Mouse (Mus musculus) heart, embryonic 14.5 days (tissue): ENCODE results near the gene Zfp719. TPM values are rescaled to one million over a fixed set of nuclear protein-coding genes. Genes with fewer than 3 reads are reported as not detected.

Source experiments
- ATAC-seq: fragments of 200-750 bp; cut with Nextera tagmentation; 2 replicates; pipeline ENCODE4 v1.8.0; 2017; ENCODE audit warnings: low read depth, moderate TSS enrichment; ENCODE audit not compliant: insufficient number of reproducible peaks, insufficient read depth, low FRiP score
- H3K27ac ChIP-seq, 2 experiments: fragments of 200-500 bp in 1 of 2; fragments of 300-500 bp in 1 of 2; sonication (generic) in 1 of 2; replicated peaks in 1 of 2; 2 replicates each; pipeline ENCODE4 v1.5.1; 2012 to 2014; ENCODE audit warnings: low read depth in 2 of 2, low read length in 2 of 2, control low read depth in 1 of 2, mild to moderate bottlenecking in 1 of 2, mixed read lengths in 1 of 2; ENCODE audit not compliant: control insufficient read depth in 1 of 2, insufficient read depth in 1 of 2
- H3K27me3 ChIP-seq: fragments of 300-500 bp; sonication (generic); 2 replicates; pipeline ENCODE4 v1.6.1; 2014; ENCODE audit warnings: mild to moderate bottlenecking, low read length, control low read depth; ENCODE audit not compliant: control insufficient read depth, insufficient read depth
- H3K36me3 ChIP-seq: fragments of 300-500 bp; sonication (generic); 2 replicates; pipeline ENCODE4 v1.6.1; 2014; ENCODE audit warnings: mild to moderate bottlenecking, control low read depth, low read length, mixed read lengths; ENCODE audit not compliant: control insufficient read depth, insufficient read depth
- H3K4me1 ChIP-seq, 2 experiments: fragments of 200-500 bp in 1 of 2; fragments of 300-500 bp in 1 of 2; sonication (generic) in 1 of 2; 2 replicates each; pipeline ENCODE4 v1.6.1; 2012 to 2014; ENCODE audit warnings: low read length in 2 of 2, control low read depth in 1 of 2, mixed read lengths in 1 of 2; ENCODE audit not compliant: control insufficient read depth in 2 of 2, insufficient read depth in 2 of 2
- H3K4me2 ChIP-seq: fragments of 300-500 bp; sonication (generic); 2 replicates; pipeline ENCODE4 v1.6.1; 2014; ENCODE audit warnings: mild to moderate bottlenecking, low read length
- H3K4me3 ChIP-seq, 2 experiments: fragments of 200-500 bp in 1 of 2; fragments of 300-500 bp in 1 of 2; sonication (generic) in 1 of 2; 2 replicates each; pipeline ENCODE4 v1.5.1; 2012 to 2014; ENCODE audit warnings: low read length in 2 of 2, mild to moderate bottlenecking in 2 of 2, control low read depth in 1 of 2, low read depth in 1 of 2, moderate library complexity in 1 of 2; ENCODE audit not compliant: control insufficient read depth in 1 of 2, insufficient read depth in 1 of 2
- H3K9ac ChIP-seq: fragments of 300-500 bp; sonication (generic); 2 replicates; pipeline ENCODE4 v1.6.1; 2014; ENCODE audit warnings: mild to moderate bottlenecking, low read length
- H3K9me3 ChIP-seq: fragments of 300-500 bp; sonication (generic); 2 replicates; pipeline ENCODE4 v1.6.1; 2016; ENCODE audit warnings: low read length, control low read depth; ENCODE audit not compliant: control insufficient read depth
- WGBS: fragments of 180-500 bp; shearing (Covaris S2); extraction: QIAGEN DNeasy Blood & Tissue Kit; methylation state at CpG from one replicate; pipeline ENCODE4 v1.1.7; 2014; 5-methylcytosine and 5-hydroxymethylcytosine counted together
- polyA plus RNA-seq: library from polyadenylated mRNA; unstranded; fragments of >200 nt; fragmentation: Nextera tagmentation; extraction: Ambion mirVana; gene quantifications from 2 replicates; pipeline ENCODE4 v1.2.1, GENCODE M21; 2014

Gene Zfp719
- 7.8 and 7.9 TPM in 2 replicates for polyA plus RNA-seq

- Histone ChIP-seq H3K36me3 (peaks cover 13% of the 10 kb centered on the region), H3K9me3 (no peaks in the 10 kb centered on the region), H3K4me2 (peak within 1 kb of the TSS; percentile 75), H3K4me3 (peak within 1 kb of the TSS; percentile 65 to 72), H3K27ac (peak within 1 kb of the TSS; percentile 70 to 88), H3K27me3 (no peaks in the 10 kb centered on the region), H3K9ac (peak within 1 kb of the TSS; percentile 88), H3K4me1 (peaks cover 3 to 11% of the 10 kb centered on the region in 2 experiments; a peak in 3 of 4 replicates)
- peak; percentile 96 for ATAC-seq
- WGBS: under 1% methylated on average over 37 of the region's 37 CpGs
These were observed at the start of gene Zfp719 for GRCm38 (mm10) chr7:43579440-43580171. Gene Zfp719 (plus strand): TSS chr7:43579610.

GRCm38 (mm10) chr7:43530216-43530785 lies 49.1 kb upstream of the Zfp719 start:
- no peak for ATAC-seq
- Histone ChIP-seq H3K27ac (no peak overlapping the region), H3K9me3 (no peaks in the 10 kb centered on the region; the same call in 1 of the 2 replicates), H3K27me3 (no peaks in the 10 kb centered on the region), H3K4me1 (no peaks in the 10 kb centered on the region), H3K4me3 (no peak overlapping the region), H3K9ac (no peak overlapping the region), H3K4me2 (no peak overlapping the region), H3K36me3 (no peaks in the 10 kb centered on the region)
- 64% methylated on average over 8 of the region's 8 CpGs for WGBS

GRCm38 (mm10) chr7:43532936-43533505 lies 46.4 kb upstream of the Zfp719 start:
- WGBS: 78% methylated on average over 9 of the region's 9 CpGs
- Histone ChIP-seq H3K36me3 (no peaks in the 10 kb centered on the region), H3K9ac (no peak overlapping the region), H3K4me2 (no peak overlapping the region), H3K9me3 (no peaks in the 10 kb centered on the region; the same call in 1 of the 2 replicates), H3K4me3 (no peak overlapping the region), H3K27ac (no peak overlapping the region), H3K27me3 (no peaks in the 10 kb centered on the region), H3K4me1 (no peaks in the 10 kb centered on the region)
- no peak for ATAC-seq

GRCm38 (mm10) chr7:43538524-43538923 lies 40.9 kb upstream of the Zfp719 start:
- no peak overlapping the region for H3K4me2 ChIP-seq
- no peaks in the 10 kb centered on the region for H3K36me3 ChIP-seq
- WGBS: 65% methylated on average over 4 of the region's 4 CpGs
- H3K27me3 ChIP-seq: no peaks in the 10 kb centered on the region
- H3K27ac ChIP-seq: no peak overlapping the region
- H3K4me3 ChIP-seq: no peak overlapping the region
- H3K4me1 ChIP-seq: no peaks in the 10 kb centered on the region
- no peak for ATAC-seq
- H3K9me3 ChIP-seq: no peaks in the 10 kb centered on the region; the same call in 1 of the 2 replicates
- H3K9ac ChIP-seq: no peak overlapping the region

- H3K9me3 ChIP-seq: no peaks in the 10 kb centered on the region
- WGBS: 72% methylated on average over 7 of the region's 7 CpGs
- no peak within 1 kb of the TSS for H3K9ac ChIP-seq
- H3K4me3 ChIP-seq: no peak within 1 kb of the TSS
- no peaks in the 10 kb centered on the region for H3K36me3 ChIP-seq
- ATAC-seq: no peak
- H3K4me1 ChIP-seq: no peaks in the 10 kb centered on the region
- no peak within 1 kb of the TSS for H3K27ac ChIP-seq
- H3K4me2 ChIP-seq: no peak within 1 kb of the TSS
- no peaks in the 10 kb centered on the region for H3K27me3 ChIP-seq
These were observed 35.0 kb upstream of the Zfp719 start, which contains the start of gene Cd33 for GRCm38 (mm10) chr7:43544225-43544977. Gene Cd33 (minus strand): TSS chr7:43544428.

GRCm38 (mm10) chr7:43545656-43546545 lies 33.5 kb upstream of the Zfp719 start:
- Histone ChIP-seq H3K4me3 (no peak overlapping the region), H3K9ac (no peak overlapping the region), H3K36me3 (no peaks in the 10 kb centered on the region), H3K9me3 (no peaks in the 10 kb centered on the region), H3K27ac (no peak overlapping the region), H3K4me1 (no peaks in the 10 kb centered on the region), H3K4me2 (no peak overlapping the region), H3K27me3 (no peaks in the 10 kb centered on the region)
- no peak for ATAC-seq
- WGBS: 66% methylated on average over 7 of the region's 7 CpGs

GRCm38 (mm10) chr7:43547666-43548065 lies 31.7 kb upstream of the Zfp719 start:
- H3K36me3 ChIP-seq: no peaks in the 10 kb centered on the region
- H3K27ac ChIP-seq: no peak overlapping the region
- no peak overlapping the region for H3K4me2 ChIP-seq
- ATAC-seq: no peak
- no peaks in the 10 kb centered on the region for H3K4me1 ChIP-seq
- 26% methylated on average over 5 of the region's 5 CpGs for WGBS
- H3K27me3 ChIP-seq: no peaks in the 10 kb centered on the region
- H3K9me3 ChIP-seq: no peaks in the 10 kb centered on the region
- H3K4me3 ChIP-seq: no peak overlapping the region
- H3K9ac ChIP-seq: no peak overlapping the region
